Mouse (Mus musculus) heart, embryonic 14.5 days (tissue): ENCODE data around the gene Mrs2. TPM values are rescaled to one million over a fixed set of nuclear protein-coding genes. Genes with fewer than 3 reads are reported as not detected.

ENCODE experiments used
- ATAC-seq: fragments of 200-750 bp; cut with Nextera tagmentation; 2 replicates; pipeline ENCODE4 v1.8.0; 2017; ENCODE audit warnings: low read depth, moderate TSS enrichment; ENCODE audit not compliant: insufficient number of reproducible peaks, insufficient read depth, low FRiP score
- H3K27ac ChIP-seq, 2 experiments: fragments of 200-500 bp in 1 of 2; fragments of 300-500 bp in 1 of 2; sonication (generic) in 1 of 2; replicated peaks in 1 of 2; 2 replicates each; pipeline ENCODE4 v1.5.1; 2012 to 2014; ENCODE audit warnings: low read depth in 2 of 2, low read length in 2 of 2, control low read depth in 1 of 2, mild to moderate bottlenecking in 1 of 2, mixed read lengths in 1 of 2; ENCODE audit not compliant: control insufficient read depth in 1 of 2, insufficient read depth in 1 of 2
- H3K27me3 ChIP-seq: fragments of 300-500 bp; sonication (generic); 2 replicates; pipeline ENCODE4 v1.6.1; 2014; ENCODE audit warnings: mild to moderate bottlenecking, low read length, control low read depth; ENCODE audit not compliant: control insufficient read depth, insufficient read depth
- H3K36me3 ChIP-seq: fragments of 300-500 bp; sonication (generic); 2 replicates; pipeline ENCODE4 v1.6.1; 2014; ENCODE audit warnings: mild to moderate bottlenecking, control low read depth, low read length, mixed read lengths; ENCODE audit not compliant: control insufficient read depth, insufficient read depth
- H3K4me1 ChIP-seq, 2 experiments: fragments of 200-500 bp in 1 of 2; fragments of 300-500 bp in 1 of 2; sonication (generic) in 1 of 2; 2 replicates each; pipeline ENCODE4 v1.6.1; 2012 to 2014; ENCODE audit warnings: low read length in 2 of 2, control low read depth in 1 of 2, mixed read lengths in 1 of 2; ENCODE audit not compliant: control insufficient read depth in 2 of 2, insufficient read depth in 2 of 2
- H3K4me2 ChIP-seq: fragments of 300-500 bp; sonication (generic); 2 replicates; pipeline ENCODE4 v1.6.1; 2014; ENCODE audit warnings: mild to moderate bottlenecking, low read length
- H3K4me3 ChIP-seq, 2 experiments: fragments of 200-500 bp in 1 of 2; fragments of 300-500 bp in 1 of 2; sonication (generic) in 1 of 2; 2 replicates each; pipeline ENCODE4 v1.5.1; 2012 to 2014; ENCODE audit warnings: low read length in 2 of 2, mild to moderate bottlenecking in 2 of 2, control low read depth in 1 of 2, low read depth in 1 of 2, moderate library complexity in 1 of 2; ENCODE audit not compliant: control insufficient read depth in 1 of 2, insufficient read depth in 1 of 2
- H3K9ac ChIP-seq: fragments of 300-500 bp; sonication (generic); 2 replicates; pipeline ENCODE4 v1.6.1; 2014; ENCODE audit warnings: mild to moderate bottlenecking, low read length
- H3K9me3 ChIP-seq: fragments of 300-500 bp; sonication (generic); 2 replicates; pipeline ENCODE4 v1.6.1; 2016; ENCODE audit warnings: low read length, control low read depth; ENCODE audit not compliant: control insufficient read depth
- WGBS: fragments of 180-500 bp; shearing (Covaris S2); extraction: QIAGEN DNeasy Blood & Tissue Kit; methylation state at CpG from one replicate; pipeline ENCODE4 v1.1.7; 2014; 5-methylcytosine and 5-hydroxymethylcytosine counted together
- polyA plus RNA-seq: library from polyadenylated mRNA; unstranded; fragments of >200 nt; fragmentation: Nextera tagmentation; extraction: Ambion mirVana; gene quantifications from 2 replicates; pipeline ENCODE4 v1.2.1, GENCODE M21; 2014

Mrs2 gene
- polyA plus RNA-seq, 1 experiment from 2014 or later: 21.7 TPM

GRCm38 (mm10) chr13:25007115-25007514 is 13.1 kb downstream of the Mrs2 start:
- no peaks in the 10 kb centered on the region for H3K27me3 ChIP-seq
- H3K36me3 ChIP-seq: peaks cover 27% of the 10 kb centered on the region
- no peak overlapping the region for H3K4me2 ChIP-seq
- no peak for ATAC-seq
- H3K4me3 ChIP-seq: no peak overlapping the region
- H3K27ac ChIP-seq: no peak overlapping the region
- H3K9ac ChIP-seq: no peak overlapping the region
- no peaks in the 10 kb centered on the region for H3K4me1 ChIP-seq
- 67% methylated on average over 6 of the region's 8 CpGs for WGBS
- no peaks in the 10 kb centered on the region for H3K9me3 ChIP-seq

GRCm38 (mm10) chr13:25002965-25003364 is 17.2 kb downstream of the Mrs2 start:
- peaks cover 63% of the 10 kb centered on the region for H3K36me3 ChIP-seq
- H3K4me3 ChIP-seq: no peak overlapping the region
- no peaks in the 10 kb centered on the region for H3K9me3 ChIP-seq
- no peak for ATAC-seq
- H3K9ac ChIP-seq: no peak overlapping the region
- H3K27ac ChIP-seq: no peak overlapping the region
- H3K4me1 ChIP-seq: peaks cover 0 to 8% of the 10 kb centered on the region in 2 experiments; a peak in 1 of 4 replicates
- H3K4me2 ChIP-seq: no peak overlapping the region
- no peaks in the 10 kb centered on the region for H3K27me3 ChIP-seq

- no peak for ATAC-seq
- peaks cover 85% of the 10 kb centered on the region for H3K36me3 ChIP-seq
- H3K4me3 ChIP-seq: no peak overlapping the region
- no peak overlapping the region for H3K4me2 ChIP-seq
- no peak overlapping the region for H3K27ac ChIP-seq
- H3K9ac ChIP-seq: no peak overlapping the region
- H3K27me3 ChIP-seq: no peaks in the 10 kb centered on the region
- WGBS: 64% methylated on average over 2 of the region's 2 CpGs
- no peaks in the 10 kb centered on the region for H3K9me3 ChIP-seq
- peaks cover 0 to 8% of the 10 kb centered on the region in 2 experiments; a peak in 1 of 4 replicates for H3K4me1 ChIP-seq
These were observed 20.6 kb downstream of the Mrs2 start for GRCm38 (mm10) chr13:24999538-24999937.

- peaks cover 92% of the 10 kb centered on the region for H3K36me3 ChIP-seq
- no peak overlapping the region for H3K27ac ChIP-seq
- H3K9me3 ChIP-seq: no peaks in the 10 kb centered on the region
These were observed 27.0 kb downstream of the Mrs2 start for GRCm38 (mm10) chr13:24993160-24993559.

DNA sequence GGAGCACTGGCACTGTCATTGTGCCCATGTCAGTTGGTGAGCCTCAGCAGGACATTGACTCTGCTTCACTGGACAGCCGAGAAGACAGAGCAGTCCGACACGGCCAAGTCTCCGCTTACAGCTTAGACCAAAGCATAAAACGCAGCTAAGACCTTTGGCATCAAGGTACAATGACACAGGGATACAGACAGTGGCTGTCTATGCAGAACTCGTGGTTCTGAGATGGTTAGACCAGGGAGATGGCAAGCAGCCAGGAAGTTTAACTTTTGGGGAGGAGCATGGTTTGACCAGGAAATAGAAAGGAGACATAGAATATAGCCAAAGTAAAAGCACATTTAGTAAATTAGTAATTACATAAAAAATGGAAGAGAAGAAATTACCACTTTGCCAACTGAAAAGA is 31.2 kb downstream of the Mrs2 start:
- 0 out of 4 replicates have a peak, but pooled peaks cover 0 to under 1% of the 10 kb centered on the region in 2 experiments for H3K4me1 ChIP-seq
- no peak overlapping the region for H3K4me2 ChIP-seq
- H3K27ac ChIP-seq: no peak overlapping the region
- no peak for ATAC-seq
- peaks cover 50% of the 10 kb centered on the region for H3K36me3 ChIP-seq
- no peaks in the 10 kb centered on the region for H3K9me3 ChIP-seq
- WGBS: 78% methylated on average over 6 of the region's 6 CpGs
- no peaks in the 10 kb centered on the region for H3K27me3 ChIP-seq
- no peak overlapping the region for H3K9ac ChIP-seq
- no peak overlapping the region for H3K4me3 ChIP-seq

More at GRCm38 (mm10) chr13:24993160-24993559, 27.0 kb downstream of the Mrs2 start:
- H3K27me3 ChIP-seq: no peaks in the 10 kb centered on the region
- no peaks in the 10 kb centered on the region for H3K4me1 ChIP-seq
- WGBS: 66% methylated on average over 2 of the region's 2 CpGs
- H3K9ac ChIP-seq: no peak overlapping the region
- H3K4me3 ChIP-seq: no peak overlapping the region
- H3K4me2 ChIP-seq: no peak overlapping the region
- ATAC-seq: no peak

GRCm38 (mm10) chr13:24988391-24988790 is 31.8 kb downstream of the Mrs2 start:
- no peaks in the 10 kb centered on the region for H3K27me3 ChIP-seq
- H3K9me3 ChIP-seq: no peaks in the 10 kb centered on the region
- ATAC-seq: no peak
- H3K27ac ChIP-seq: no peak overlapping the region
- H3K9ac ChIP-seq: no peak overlapping the region
- H3K4me2 ChIP-seq: no peak overlapping the region
- WGBS: 29% methylated on average over 7 of the region's 7 CpGs
- peaks cover 44% of the 10 kb centered on the region for H3K36me3 ChIP-seq
- H3K4me3 ChIP-seq: no peak overlapping the region
- 0 out of 4 replicates have a peak, but pooled peaks cover 0 to 2% of the 10 kb centered on the region in 2 experiments for H3K4me1 ChIP-seq

DNA sequence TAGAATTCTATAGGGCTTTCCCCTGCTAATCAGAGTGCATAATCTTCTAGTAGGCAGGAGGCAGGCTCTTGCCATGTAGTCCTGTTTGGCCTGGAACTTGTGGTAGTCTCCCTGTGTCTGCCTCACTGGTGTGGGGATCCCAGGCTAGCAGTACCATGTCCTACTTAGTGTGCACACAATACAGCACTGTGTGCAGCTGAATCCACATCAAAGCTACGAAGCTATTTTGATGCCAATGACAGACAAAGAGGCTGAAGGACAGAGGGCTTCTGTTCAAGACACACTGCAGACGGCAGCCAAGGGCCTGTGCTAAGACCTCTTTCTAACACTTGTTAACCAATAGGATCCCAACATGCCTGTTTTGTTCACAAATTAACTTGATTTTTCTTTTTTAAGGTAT is 34.7 kb downstream of the Mrs2 start:
- no peak overlapping the region for H3K4me3 ChIP-seq
- H3K9ac ChIP-seq: no peak overlapping the region
- peaks cover 16% of the 10 kb centered on the region for H3K36me3 ChIP-seq
- H3K9me3 ChIP-seq: no peaks in the 10 kb centered on the region
- no peak overlapping the region for H3K27ac ChIP-seq
- H3K27me3 ChIP-seq: no peaks in the 10 kb centered on the region
- peaks cover 0 to 3% of the 10 kb centered on the region in 2 experiments; a peak in 1 of 4 replicates for H3K4me1 ChIP-seq
- WGBS: 55% methylated on average over 2 of the region's 2 CpGs
- no peak for ATAC-seq
- no peak overlapping the region for H3K4me2 ChIP-seq

DNA sequence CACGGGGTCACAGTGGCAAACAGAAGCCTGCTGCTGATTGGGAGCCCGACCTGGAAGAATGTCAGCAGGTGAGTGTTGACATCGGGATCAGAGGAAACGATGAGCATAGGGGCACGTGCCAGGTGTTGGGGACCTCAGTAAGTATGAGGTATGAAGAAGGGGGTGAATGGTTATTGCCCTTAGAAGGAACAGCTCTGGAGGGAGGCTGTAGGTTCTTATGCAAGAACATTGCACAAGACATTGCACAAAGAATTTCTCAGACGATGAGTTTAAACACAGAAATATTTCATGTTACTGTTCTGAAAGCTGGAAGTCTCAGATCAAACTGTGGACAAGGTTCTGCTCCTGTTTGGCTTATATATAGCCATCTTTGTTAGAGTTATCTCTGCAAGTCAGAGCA is 39.1 kb downstream of the Mrs2 start:
- Histone ChIP-seq H3K27me3 (no peaks in the 10 kb centered on the region), H3K36me3 (no peaks in the 10 kb centered on the region), H3K9ac (no peak overlapping the region), H3K4me3 (no peak overlapping the region), H3K27ac (no peak overlapping the region), H3K4me2 (no peak overlapping the region), H3K4me1 (peaks cover 0 to 3% of the 10 kb centered on the region in 2 experiments; a peak in 1 of 4 replicates), H3K9me3 (no peaks in the 10 kb centered on the region)
- ATAC-seq: no peak
- 76% methylated on average over 6 of the region's 6 CpGs for WGBS
